Mouse (Mus musculus) heart, postnatal 10 days (tissue): ENCODE results near the gene Ap1ar. TPM values are rescaled to one million over a fixed set of nuclear protein-coding genes. Genes with fewer than 3 reads are reported as not detected.

ENCODE experiments used
- DNase-seq, 2 experiments: peaks; one replicate each; pipeline ENCODE4 v3.0.0; 2021
- intact Hi-C: fragments of 180-260 bp; cut with DNase I; formaldehyde crosslinking; loops from one replicate; pipeline ENCODE4 v1.15.1; 2025
- total RNA-seq, 2 experiments: library from RNA; stranded (reverse); gene quantifications; 2 replicates each; pipeline ENCODE4 v1.2.3; 2021

Ap1ar gene
- total RNA-seq = 10 to 100 TPM; 18.1 to 18.9 TPM

DNA sequence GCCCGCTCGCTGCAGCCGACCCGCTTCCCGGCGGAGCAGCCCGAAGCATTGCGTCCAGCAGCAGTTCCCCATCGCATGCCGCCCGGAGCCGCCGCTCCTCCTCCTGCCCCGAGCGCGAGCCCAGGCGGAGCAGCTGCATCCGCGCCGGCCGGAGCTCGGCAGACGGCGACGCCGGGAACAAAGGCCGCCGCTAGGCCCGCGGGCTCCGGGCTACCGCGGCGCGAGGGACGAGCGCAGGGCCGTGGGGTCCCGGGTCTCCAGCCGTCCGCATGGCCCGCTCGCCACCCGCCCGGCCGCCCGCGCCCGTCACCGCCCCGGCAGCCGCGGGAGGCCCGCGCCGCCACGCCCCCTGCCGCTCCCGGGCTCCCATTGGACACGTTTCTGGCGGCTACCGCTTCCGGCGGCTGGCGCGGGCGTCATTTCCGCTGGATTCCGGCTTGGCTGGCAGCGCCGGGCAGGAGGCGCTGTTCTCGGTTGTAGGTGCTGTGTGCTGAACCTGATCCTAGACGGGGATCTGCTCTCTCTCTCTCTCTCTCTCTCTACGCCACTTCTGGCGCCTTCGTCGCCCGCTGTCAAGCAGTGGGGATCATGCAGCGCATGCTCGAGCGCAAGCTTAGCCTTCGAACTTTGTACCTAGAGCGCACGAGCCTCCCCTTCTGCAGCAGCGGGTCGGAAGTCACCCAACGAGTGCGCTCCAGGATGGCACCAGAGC is at the start of gene Ap1ar:
Ap1ar (minus strand) TSS at position 370 of the 712 bp plus-strand sequence.
- intact Hi-C loops = loop anchor here (1.0 to 5.0 kb wide), 3 partner anchors 48 to 210 kb away; partner anchors contain the start of gene Tifa
- DNase-seq = peak; percentile 97 to 98

DNA sequence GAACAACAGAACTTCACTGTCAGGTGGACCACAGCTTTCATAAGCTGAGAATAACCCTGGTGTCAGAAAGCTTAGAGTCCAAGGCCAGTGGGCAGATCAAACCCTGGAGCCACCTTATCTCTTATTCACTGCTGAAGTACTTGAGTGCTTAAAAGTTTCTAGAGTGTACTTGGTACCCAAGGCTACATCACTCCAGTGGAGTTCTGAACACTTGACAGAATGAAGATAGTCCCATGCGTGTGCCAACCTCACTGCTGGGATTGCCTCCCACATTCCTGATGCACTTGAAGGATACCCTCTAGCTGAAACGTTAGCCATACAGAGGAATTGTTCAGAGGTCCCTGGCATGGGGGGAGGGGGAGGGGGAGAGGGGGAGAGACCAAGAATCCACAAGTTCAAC is 44.4 kb upstream of the Ap1ar start:
- intact Hi-C loops = no loop called here
- DNase-seq = no peak

DNA sequence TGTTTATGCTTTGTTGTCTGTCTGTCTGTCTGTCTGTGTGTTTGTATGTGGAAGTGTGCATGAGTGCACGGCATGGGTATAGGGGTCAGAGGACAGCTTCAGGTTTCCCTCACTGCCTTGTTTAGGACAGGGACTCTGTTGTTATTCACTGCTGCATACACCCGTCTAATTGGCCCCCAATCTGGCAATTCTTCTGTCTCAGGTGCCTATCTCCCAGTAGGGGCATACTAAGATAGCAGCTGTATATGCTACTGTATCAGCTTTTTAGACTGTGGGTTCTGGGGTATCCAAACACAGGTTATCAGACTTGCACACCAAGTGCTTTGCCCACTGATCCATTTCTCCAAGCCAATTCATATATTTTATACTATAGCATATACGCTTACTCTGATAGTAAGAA is 42.6 kb upstream of the Ap1ar start:
- intact Hi-C loops = no loop called here
- no peak for DNase-seq

DNA sequence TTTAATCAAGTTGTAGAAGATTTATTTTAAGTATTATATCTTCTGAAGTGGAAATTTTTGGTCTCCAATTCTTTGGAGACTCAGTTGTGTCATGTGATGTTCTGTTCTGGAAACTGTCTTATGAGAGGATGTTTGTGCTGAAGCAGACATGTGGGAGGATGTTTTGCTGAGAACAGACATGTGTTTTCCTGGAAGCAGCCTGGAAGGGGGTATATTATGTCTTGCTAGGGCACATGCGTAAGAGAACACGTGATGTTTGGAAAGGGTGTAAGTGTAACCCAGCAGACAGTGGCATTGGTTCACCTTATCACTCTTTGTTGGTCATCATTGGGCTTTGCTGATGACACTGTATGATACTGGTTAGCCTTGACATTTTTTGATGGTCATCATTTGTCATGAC is 38.2 kb upstream of the Ap1ar start:
- intact Hi-C loops = no loop called here
- no peak for DNase-seq

- intact Hi-C loops = no loop called here
- DNase-seq = no peak
These were observed 37.7 kb upstream of the Ap1ar start for GRCm38 (mm10) chr3:127875059-127875458.

- DNase-seq = no peak
- intact Hi-C loops = no loop called here
These were observed 37.0 kb upstream of the Ap1ar start for GRCm38 (mm10) chr3:127874254-127874883.

DNA sequence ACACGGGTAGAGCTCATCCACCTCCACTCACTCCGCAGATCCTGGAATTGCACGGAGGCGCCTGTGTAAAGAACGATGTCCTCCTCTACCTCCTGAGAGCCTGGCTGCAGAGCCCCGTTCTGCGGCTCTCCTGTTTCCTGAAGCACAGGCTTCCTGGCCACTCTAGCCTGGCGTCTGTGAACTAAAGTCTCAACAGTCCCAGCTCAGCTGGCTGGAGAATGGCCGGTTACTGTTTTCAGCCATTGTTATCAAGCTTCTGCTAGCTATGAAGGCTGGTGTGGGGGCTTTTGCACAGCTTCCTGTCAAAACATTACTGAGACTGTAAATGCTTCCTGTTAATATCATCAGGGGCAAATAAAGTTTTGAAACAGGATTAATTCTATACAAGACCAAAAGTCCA is 34.3 kb upstream of the Ap1ar start:
- intact Hi-C loops = no loop called here
- DNase-seq = peak; percentile 16 to 26

DNA sequence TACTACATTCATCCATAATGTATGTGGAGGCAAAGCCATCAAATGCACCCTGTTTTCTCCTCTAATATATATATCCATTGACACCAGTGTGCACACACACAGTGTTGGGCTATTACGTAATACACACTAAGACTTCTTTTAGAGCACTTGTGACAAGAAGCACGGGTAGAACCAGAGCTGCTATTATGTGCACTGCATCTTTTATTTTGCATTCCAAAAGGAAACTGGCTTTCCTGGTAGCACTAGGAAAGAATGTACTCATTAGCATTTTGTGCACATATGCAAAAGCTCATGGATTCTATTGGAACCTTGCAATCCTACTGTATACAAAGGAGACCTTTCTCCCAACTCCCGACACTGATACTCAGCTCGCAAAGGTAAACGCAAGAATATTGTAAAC is 31.6 kb upstream of the Ap1ar start:
- intact Hi-C loops = no loop called here
- no peak for DNase-seq

GRCm38 (mm10) chr3:127868046-127868758 is 30.9 kb upstream of the Ap1ar start:
- intact Hi-C loops = no loop called here
- DNase-seq = no peak

DNA sequence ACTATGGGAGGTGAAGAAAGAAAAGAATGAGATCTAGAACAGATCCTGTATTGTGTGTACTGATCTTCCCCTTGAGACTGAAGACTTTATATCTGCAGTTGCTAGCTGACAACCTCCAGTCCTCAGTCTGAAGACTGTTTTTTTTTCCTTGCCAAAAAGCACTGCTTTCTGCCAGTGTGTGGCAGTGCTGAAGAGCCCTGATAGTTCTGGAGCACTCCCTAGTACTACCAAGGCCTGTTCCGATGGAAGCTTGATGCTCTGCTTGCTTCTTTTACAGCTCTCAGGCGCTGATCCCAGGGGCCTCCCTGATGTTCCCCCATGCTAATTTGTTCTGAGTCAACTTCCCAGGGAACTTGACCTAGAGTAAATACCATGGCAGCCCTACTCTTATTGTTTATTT is 26.9 kb upstream of the Ap1ar start:
- no peak for DNase-seq
- intact Hi-C loops = no loop called here

GRCm38 (mm10) chr3:127863571-127863970 is 26.2 kb upstream of the Ap1ar start:
- intact Hi-C loops = no loop called here
- DNase-seq = no peak

GRCm38 (mm10) chr3:127862479-127862878 is 25.2 kb upstream of the Ap1ar start:
- intact Hi-C loops = no loop called here
- DNase-seq = no peak

DNA sequence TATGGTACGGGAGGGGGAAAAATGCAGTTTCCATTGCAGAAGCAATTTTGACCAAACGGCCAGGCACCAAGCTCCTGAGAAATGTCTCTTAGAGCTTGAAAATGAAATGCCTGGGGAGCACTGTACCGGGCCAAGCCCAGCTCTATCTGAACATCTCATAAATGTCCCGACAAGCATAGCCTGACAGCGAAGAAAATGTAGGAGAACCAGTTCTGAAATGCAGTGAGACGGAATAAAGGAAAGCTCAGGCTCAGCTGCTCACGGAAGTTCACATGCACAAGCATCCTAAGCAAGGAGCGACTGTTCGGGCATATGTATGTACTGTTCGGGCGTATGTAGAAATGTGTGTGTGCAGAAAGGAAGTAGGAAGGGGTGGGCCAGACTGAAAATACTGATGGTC is 24.0 kb upstream of the Ap1ar start:
- intact Hi-C loops = no loop called here
- no peak for DNase-seq

GRCm38 (mm10) chr3:127853431-127854206 is 16.3 kb upstream of the Ap1ar start:
- intact Hi-C loops = loop anchor here (1.0 to 5.0 kb wide), 2 partner anchors 44 to 96 kb away; partner anchors contain the start of gene Fam241a
- DNase-seq = peak; percentile 78 to 87

DNA sequence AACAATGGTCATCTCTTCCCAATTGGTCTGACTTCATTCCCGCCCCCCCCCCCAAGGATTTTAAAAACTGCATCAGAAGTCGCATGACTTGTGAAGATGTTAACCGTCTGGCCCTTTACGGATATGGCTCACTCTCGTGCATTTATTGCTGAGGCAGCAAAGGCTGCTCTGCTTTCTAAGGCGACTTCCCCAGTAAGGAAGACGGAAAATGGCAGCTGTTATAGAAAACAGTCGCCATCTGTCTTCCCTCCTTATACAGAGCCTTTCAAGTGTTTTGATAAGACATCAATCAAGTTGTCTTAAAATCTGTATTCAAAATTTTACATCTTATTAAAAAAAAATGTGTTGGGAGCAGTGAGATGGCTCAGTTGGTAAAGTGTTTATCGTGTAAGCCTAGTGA is 15.4 kb upstream of the Ap1ar start:
- no peak for DNase-seq
- intact Hi-C loops = loop anchor here (1.0 to 5.0 kb wide), 2 partner anchors 45 to 97 kb away; partner anchors contain the start of gene Fam241a

GRCm38 (mm10) chr3:127850776-127851646 is 13.7 kb upstream of the Ap1ar start:
- intact Hi-C loops = loop anchor here (5.0 kb wide), 1 partner anchor 46 kb away; the partner anchor contains the start of gene Fam241a

DNA sequence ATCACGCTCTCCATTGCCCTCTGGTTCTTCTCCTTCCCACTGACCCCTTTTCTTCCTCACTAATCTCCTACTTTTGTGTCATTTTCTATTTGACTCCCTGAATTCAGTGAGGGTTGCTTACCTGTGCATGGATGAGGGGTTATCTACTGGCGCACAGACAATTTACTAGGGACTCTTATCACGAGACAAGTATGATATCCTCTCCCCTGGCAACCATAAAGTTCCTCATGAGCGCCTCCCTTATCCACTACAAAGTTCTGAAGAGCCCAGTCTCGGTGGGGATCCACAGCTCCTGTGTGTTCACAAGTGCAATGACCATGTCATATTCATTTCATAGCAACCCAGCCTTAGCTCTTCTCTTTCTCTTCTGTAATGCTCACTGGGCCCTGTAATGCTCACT is 12.6 kb upstream of the Ap1ar start:
- intact Hi-C loops = loop anchor here (5.0 kb wide), 1 partner anchor 47 kb away; the partner anchor contains the start of gene Fam241a
- no peak for DNase-seq

More at GRCm38 (mm10) chr3:127850776-127851646, 13.7 kb upstream of the Ap1ar start:
- DNase-seq = no peak

DNA sequence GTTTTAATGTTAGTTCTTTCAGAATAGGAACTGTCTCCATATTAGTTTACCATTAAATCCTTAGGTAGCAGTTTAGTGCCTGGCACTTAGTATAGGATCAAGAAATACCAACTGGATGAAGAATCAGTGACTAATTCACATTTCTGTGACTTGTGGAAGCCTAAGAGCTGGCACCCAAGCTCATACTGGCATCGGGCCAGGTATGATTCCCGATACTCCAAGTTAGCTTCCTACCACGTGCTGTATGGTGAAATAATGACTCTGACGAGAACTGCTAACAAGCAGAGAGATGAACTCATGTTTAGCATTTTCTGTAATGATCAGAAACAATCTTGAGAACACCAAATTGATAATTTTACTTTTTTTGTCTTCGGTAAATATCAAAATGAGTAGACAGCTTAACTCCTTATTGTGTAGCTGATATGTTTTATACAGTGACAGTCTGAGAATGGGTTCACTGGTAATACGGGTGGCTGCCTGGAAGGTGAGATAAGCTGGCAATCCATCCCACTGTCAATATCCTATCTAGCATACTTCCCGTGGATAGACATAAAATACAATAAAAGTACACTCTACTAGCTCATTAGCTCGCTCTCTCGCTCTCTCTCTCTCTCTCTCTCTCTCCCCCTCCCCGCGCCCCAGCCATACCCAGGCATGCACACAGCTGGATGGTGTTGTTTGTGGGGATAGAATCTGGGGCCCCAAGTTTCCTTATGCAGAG is 10.9 kb upstream of the Ap1ar start:
- intact Hi-C loops = no loop called here
- no peak for DNase-seq

- no peak for DNase-seq
- intact Hi-C loops = no loop called here
These were observed 6.6 kb upstream of the Ap1ar start for GRCm38 (mm10) chr3:127843941-127844327.
